8 mouse cellular contexts compared by ENCODE assay signal in genomic region chr7:134224741-134225612, GRCm38 (mm10). TPM values are rescaled to one million over a fixed set of nuclear protein-coding genes. Genes with fewer than 3 reads are reported as not detected.
DNase-seq lines count a peak whose midpoint lies in the region; ATAC-seq and TF ChIP-seq lines count a peak whose summit lies in the region.

No protein-coding gene starts in this region.

- H3K27ac ChIP-seq in spleen, adult 2 months (ENCODE audit: insufficient read depth, low read length) = no peak overlapping the region
- H3K27ac ChIP-seq in forebrain, embryonic 11.5 days (ENCODE audit: low read depth, low read length) = no peak overlapping the region
- peak overlapping the region in 1 of 2 experiments; percentile 33; a peak in 2 of 4 replicates for H3K27ac ChIP-seq in heart, embryonic 14.5 days (replicated peaks in 1 of 2; ENCODE audit: control insufficient read depth in 1 of 2, insufficient read depth in 1 of 2, low read depth in 2 of 2, low read length in 2 of 2)
- peak overlapping the region; percentile 41; the same call in 1 of the 2 replicates for H3K27ac ChIP-seq in liver, embryonic 13.5 days
- no peak overlapping the region for H3K27ac ChIP-seq in olfactory bulb, adult 2 months (ENCODE audit: insufficient read depth, low read depth, low read length)

- DNase-seq in spleen, adult 2 months (ENCODE audit: low read depth in 1 of 2, low spot score in 2 of 2) = no peak
- DNase-seq in spleen, postnatal 36 days (ENCODE audit: low spot score in 2 of 2) = no peak
- peak; percentile 78 for DNase-seq in forebrain, embryonic 11.5 days (ENCODE audit: low spot score)
- peak; percentile 88 for DNase-seq in kidney, postnatal 10 days
- no peak for DNase-seq in liver, embryonic 13.5 days
- peak; percentile 45 to 79 for DNase-seq in urinary bladder, postnatal 36 days (ENCODE audit: low spot score in 2 of 2)

- peak overlapping the region; percentile 97 for H3K4me2 ChIP-seq in forebrain, embryonic 11.5 days (ENCODE audit: low read depth, low read length, severe bottlenecking)
- H3K4me2 ChIP-seq in heart, embryonic 14.5 days (ENCODE audit: low read length) = peak overlapping the region; percentile 98
- peak overlapping the region; percentile 56 for H3K4me2 ChIP-seq in liver, embryonic 13.5 days

- H3K9me3 ChIP-seq in forebrain, embryonic 11.5 days (ENCODE audit: control insufficient read depth, low read length) = no peaks in the 10 kb centered on the region
- no peaks in the 10 kb centered on the region for H3K9me3 ChIP-seq in heart, embryonic 14.5 days (ENCODE audit: control insufficient read depth, low read length)
- no peaks in the 10 kb centered on the region for H3K9me3 ChIP-seq in liver, embryonic 13.5 days (replicated peaks)

- H3K9ac ChIP-seq in forebrain, embryonic 11.5 days (ENCODE audit: low read length) = peak overlapping the region; percentile 57
- H3K9ac ChIP-seq in heart, embryonic 14.5 days (ENCODE audit: low read length) = peak overlapping the region; percentile 64
- peak overlapping the region; percentile 43; the same call in 1 of the 2 replicates for H3K9ac ChIP-seq in liver, embryonic 13.5 days

- 4% methylated on average over 87 of the region's 90 CpGs for WGBS in spleen, adult 2 months
- WGBS in forebrain, embryonic 11.5 days = under 1% methylated on average over 77 of the region's 90 CpGs
- under 1% methylated on average over 85 of the region's 90 CpGs for WGBS in heart, embryonic 14.5 days
- WGBS in liver, embryonic 13.5 days (ENCODE audit: insufficient replicate concordance) = 1% methylated on average over 81 of the region's 90 CpGs
- 1% methylated on average over 90 of the region's 90 CpGs for WGBS in olfactory bulb, adult 2 months

- peaks cover 3% of the 10 kb centered on the region; the same call in 1 of the 2 replicates for H3K27me3 ChIP-seq in spleen, adult 2 months (ENCODE audit: control insufficient read depth, insufficient read depth, low read length)
- peaks cover 15% of the 10 kb centered on the region for H3K27me3 ChIP-seq in forebrain, embryonic 11.5 days (ENCODE audit: control insufficient read depth, insufficient read depth, low read length)
- H3K27me3 ChIP-seq in heart, embryonic 14.5 days (ENCODE audit: control insufficient read depth, insufficient read depth, low read length) = peaks cover 9% of the 10 kb centered on the region
- H3K27me3 ChIP-seq in liver, embryonic 13.5 days = peaks cover 29% of the 10 kb centered on the region

- TF ChIP-seq CTCF in spleen, adult 2 months (IDR thresholded peaks at IDR 0.05; ENCODE audit: extremely low read depth, insufficient read depth, insufficient read length, insufficient replicate concordance) = no peak
- TF ChIP-seq CTCF in olfactory bulb, adult 2 months (IDR thresholded peaks at IDR 0.05; ENCODE audit: insufficient read depth, low read depth, low read length) = no peak

- H3K36me3 ChIP-seq in spleen, adult 2 months (ENCODE audit: control insufficient read depth, insufficient read depth, low read length) = no peaks in the 10 kb centered on the region
- no peaks in the 10 kb centered on the region for H3K36me3 ChIP-seq in forebrain, embryonic 11.5 days (ENCODE audit: control insufficient read depth, insufficient read depth, low read length)
- no peaks in the 10 kb centered on the region for H3K36me3 ChIP-seq in heart, embryonic 14.5 days (ENCODE audit: control insufficient read depth, insufficient read depth, low read length)
- no peaks in the 10 kb centered on the region for H3K36me3 ChIP-seq in liver, embryonic 13.5 days

- peak; percentile 79 for ATAC-seq in forebrain, embryonic 11.5 days (replicated peaks; ENCODE audit: low FRiP score)
- peak; percentile 43 for ATAC-seq in heart, embryonic 14.5 days (ENCODE audit: insufficient number of reproducible peaks, insufficient read depth, low FRiP score, low read depth)
- 0 out of 2 replicates have a peak, but pooled peaks have one; percentile 23 for ATAC-seq in liver, embryonic 13.5 days (ENCODE audit: low read depth)

- H3K4me1 ChIP-seq in spleen, adult 2 months (ENCODE audit: control insufficient read depth, insufficient read depth, insufficient read length) = no peaks in the 10 kb centered on the region
- H3K4me1 ChIP-seq in forebrain, embryonic 11.5 days (replicated peaks; ENCODE audit: control insufficient read depth, insufficient read depth, low read length) = peaks cover 13% of the 10 kb centered on the region
- H3K4me1 ChIP-seq in heart, embryonic 14.5 days (ENCODE audit: control insufficient read depth in 2 of 2, insufficient read depth in 2 of 2, low read length in 2 of 2) = peaks cover 7 to 10% of the 10 kb centered on the region in 2 experiments
- H3K4me1 ChIP-seq in liver, embryonic 13.5 days (replicated peaks) = no peaks in the 10 kb centered on the region
- H3K4me1 ChIP-seq in olfactory bulb, adult 2 months (ENCODE audit: control insufficient read depth, insufficient read depth, low read length) = peaks cover 9% of the 10 kb centered on the region

- H3K4me3 ChIP-seq in spleen, adult 2 months (ENCODE audit: extremely low read depth, insufficient read depth, insufficient read length) = peak overlapping the region; percentile 11; the same call in 1 of the 2 replicates
- H3K4me3 ChIP-seq in forebrain, embryonic 11.5 days (ENCODE audit: low read depth, low read length) = peak overlapping the region; percentile 63
- H3K4me3 ChIP-seq in heart, embryonic 14.5 days (ENCODE audit: control insufficient read depth in 1 of 2, insufficient read depth in 1 of 2, low read depth in 1 of 2, low read length in 2 of 2) = peak overlapping the region; percentile 66 to 69
- peak overlapping the region; percentile 50 for H3K4me3 ChIP-seq in liver, embryonic 13.5 days (replicated peaks)
- peak overlapping the region; percentile 57 for H3K4me3 ChIP-seq in olfactory bulb, adult 2 months (ENCODE audit: insufficient read depth, low read depth, low read length)

- TF ChIP-seq POLR2A in spleen, adult 2 months (IDR thresholded peaks at IDR 0.05; ENCODE audit: low read depth, low read length) = no peak
- TF ChIP-seq POLR2A in olfactory bulb, adult 2 months (IDR thresholded peaks at IDR 0.05; ENCODE audit: insufficient read depth, low read depth, low read length) = no peak

RNA-seq across cellular contexts. Expression of gene Adam12, which starts 7.0 kb away (rescaled TPM):
- polyA plus RNA-seq in spleen, adult 2 months (2012; rRNA removed) = 0.58 and 0.70 TPM in 2 replicates
- polyA plus RNA-seq in forebrain, embryonic 11.5 days (2014; fragmentation: Nextera tagmentation; extraction: Ambion mirVana) = 1.6 and 2.8 TPM in 2 replicates
- polyA plus RNA-seq in heart, embryonic 14.5 days (2014; fragmentation: Nextera tagmentation; extraction: Ambion mirVana) = 3.4 and 7.3 TPM in 2 replicates
- polyA plus RNA-seq in liver, embryonic 13.5 days (2015; fragmentation: Nextera tagmentation; extraction: Ambion mirVana) = 1.3 and 1.5 TPM in 2 replicates
- not detected in 2 replicates for polyA plus RNA-seq in olfactory bulb, adult 2 months (2012; ENCODE audit: insufficient read depth, insufficient read length, low replicate concordance, missing spikeins)

Comparison
In these comparisons a context has a peak if more than half of its experiments do, and no peak if none do; other contexts are left out.
1. DNase-seq: peak in forebrain, embryonic 11.5 days (single experiment), kidney, postnatal 10 days (single experiment) and urinary bladder, postnatal 36 days (2 of 2); none in spleen, adult 2 months (0 of 2), spleen, postnatal 36 days (0 of 2) and liver, embryonic 13.5 days (single experiment).
2. H3K4me3 ChIP-seq: peak in every context shown above with its lines; median percentile 68 in heart, embryonic 14.5 days; 63 in forebrain, embryonic 11.5 days; 57 in olfactory bulb, adult 2 months; 50 in liver, embryonic 13.5 days; 11 in spleen, adult 2 months.
3. ATAC-seq: peak in every context shown above with its lines; median percentile 79 in forebrain, embryonic 11.5 days; 43 in heart, embryonic 14.5 days; 23 in liver, embryonic 13.5 days.
4. Peak in every context shown above with its lines, with median percentiles within 50 percentile points of each other: H3K4me2 ChIP-seq and H3K9ac ChIP-seq.